Mouse (Mus musculus) cortical plate, adult 2 months (tissue): ENCODE measurements around the gene Pou6f1.

Experiments
- CTCF ChIP-seq: fragments of 200-500 bp; IDR thresholded peaks from 2 replicates; pipeline ENCODE4 v1.5.1; 2011; ENCODE audit warnings: mild to moderate bottlenecking, control low read depth, low read length; ENCODE audit not compliant: insufficient read depth; ENCODE audit errors: extremely low read depth
- POLR2A ChIP-seq: fragments of 200-500 bp; IDR thresholded peaks from 2 replicates; pipeline ENCODE4 v1.6.1; 2011; ENCODE audit warnings: mild to moderate bottlenecking, low read length, control low read depth; ENCODE audit not compliant: insufficient read depth; ENCODE audit errors: extremely low read depth

DNA sequence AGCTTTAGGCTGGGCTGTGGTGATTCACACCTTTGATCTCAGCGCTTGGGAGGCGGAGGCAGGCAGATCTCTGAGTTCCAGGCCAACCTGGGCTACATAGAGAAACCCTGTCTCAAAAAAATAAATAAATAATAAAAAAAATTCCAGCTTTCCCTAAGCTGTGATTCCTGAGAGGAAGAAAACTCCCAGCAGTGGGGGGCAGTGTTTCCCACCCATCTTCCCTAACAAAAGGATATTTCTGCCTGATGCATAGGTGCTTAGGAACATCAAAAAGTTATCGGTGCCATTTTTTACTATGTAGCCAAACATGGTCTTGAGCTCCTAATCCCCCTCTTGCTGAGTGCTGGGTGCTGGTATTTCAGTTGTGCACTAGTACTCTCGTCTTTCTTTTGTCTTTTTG is 49.5 kb downstream of the Pou6f1 start:
- TF ChIP-seq CTCF (no peak), POLR2A (no peak)
